Mouse (Mus musculus): ENCODE measurements around the gene Aco2. TPM values are rescaled to one million over a fixed set of nuclear protein-coding genes. Genes with fewer than 3 reads are reported as not detected.
A peak's percentile ranks its signal among the peaks of the same experiment; 100 is the strongest.

Gene Aco2
- total RNA-seq (2021): 100 to 1,000 TPM; 396 to 417 TPM
- long read RNA-seq, transcript Aco2-201 (18 exons, 2,918 nt): major isoform, 390 of 472 reads
- long read RNA-seq, partial matches to known transcripts: 64 of 472 reads
- long read RNA-seq, other reads (novel, unspliced or antisense): 18 of 472 reads

GRCm38 (mm10) chr15:81872262-81873136 lies at the start of gene Aco2:
TSS of gene Aco2 (plus strand) at chr15:81872309.
- peak; percentile 100 for DNase-seq (ENCODE audit: low spot score in 2 of 2)

- no peak for DNase-seq (ENCODE audit: low spot score in 2 of 2)
These were observed 49.5 kb upstream of the Aco2 start for GRCm38 (mm10) chr15:81822631-81823030.

- no peak for DNase-seq (ENCODE audit: low spot score in 2 of 2)
These were observed 47.3 kb upstream of the Aco2 start for GRCm38 (mm10) chr15:81824832-81825231.

- DNase-seq (ENCODE audit: low spot score in 2 of 2): no peak
These were observed 43.5 kb upstream of the Aco2 start for GRCm38 (mm10) chr15:81828426-81829207.

GRCm38 (mm10) chr15:81829208-81829580 lies 42.9 kb upstream of the Aco2 start:
- no peak for DNase-seq (ENCODE audit: low spot score in 2 of 2)

GRCm38 (mm10) chr15:81830530-81830929 lies 41.6 kb upstream of the Aco2 start:
- no peak for DNase-seq (ENCODE audit: low spot score in 2 of 2)

GRCm38 (mm10) chr15:81831136-81831825 lies 40.8 kb upstream of the Aco2 start:
- peak; percentile 89 to 90 for DNase-seq (ENCODE audit: low spot score in 2 of 2)

GRCm38 (mm10) chr15:81832219-81832618 lies 39.9 kb upstream of the Aco2 start:
- DNase-seq (ENCODE audit: low spot score in 2 of 2): no peak

GRCm38 (mm10) chr15:81833481-81833880 lies 38.6 kb upstream of the Aco2 start:
- no peak for DNase-seq (ENCODE audit: low spot score in 2 of 2)

GRCm38 (mm10) chr15:81834171-81834841 lies 37.8 kb upstream of the Aco2 start:
- DNase-seq (ENCODE audit: low spot score in 2 of 2): no peak

GRCm38 (mm10) chr15:81835007-81835880 lies 36.9 kb upstream of the Aco2 start:
- DNase-seq (ENCODE audit: low spot score in 2 of 2): no peak

GRCm38 (mm10) chr15:81836124-81836821 lies 35.8 kb upstream of the Aco2 start:
- DNase-seq (ENCODE audit: low spot score in 2 of 2): peak; percentile 75 to 81

GRCm38 (mm10) chr15:81836966-81837920 lies 34.9 kb upstream of the Aco2 start:
- DNase-seq (ENCODE audit: low spot score in 2 of 2): no peak

GRCm38 (mm10) chr15:81838554-81839235 lies 33.4 kb upstream of the Aco2 start:
- DNase-seq (ENCODE audit: low spot score in 2 of 2): no peak

- peak; percentile 80 to 82 for DNase-seq (ENCODE audit: low spot score in 2 of 2)
These were observed 32.5 kb upstream of the Aco2 start for GRCm38 (mm10) chr15:81839634-81840033.

GRCm38 (mm10) chr15:81840306-81840705 lies 31.8 kb upstream of the Aco2 start:
- no peak for DNase-seq (ENCODE audit: low spot score in 2 of 2)

- no peak for DNase-seq (ENCODE audit: low spot score in 2 of 2)
These were observed 29.8 kb upstream of the Aco2 start for GRCm38 (mm10) chr15:81842275-81842674.

Measured in layer of hippocampus, postnatal 10 days (tissue).